Mouse (Mus musculus) heart, adult 11 months (tissue): ENCODE data around the gene Lonrf2.

Experiments used
- DNase-seq: peaks from one replicate; pipeline ENCODE4 v3.0.0; 2022

Lonrf2 gene

GRCm38 (mm10) chr1:38836477-38836872 is at the start of gene Lonrf2:
Gene Lonrf2 (minus strand): TSS chr1:38836711.
- peak; percentile 84 for DNase-seq

DNA sequence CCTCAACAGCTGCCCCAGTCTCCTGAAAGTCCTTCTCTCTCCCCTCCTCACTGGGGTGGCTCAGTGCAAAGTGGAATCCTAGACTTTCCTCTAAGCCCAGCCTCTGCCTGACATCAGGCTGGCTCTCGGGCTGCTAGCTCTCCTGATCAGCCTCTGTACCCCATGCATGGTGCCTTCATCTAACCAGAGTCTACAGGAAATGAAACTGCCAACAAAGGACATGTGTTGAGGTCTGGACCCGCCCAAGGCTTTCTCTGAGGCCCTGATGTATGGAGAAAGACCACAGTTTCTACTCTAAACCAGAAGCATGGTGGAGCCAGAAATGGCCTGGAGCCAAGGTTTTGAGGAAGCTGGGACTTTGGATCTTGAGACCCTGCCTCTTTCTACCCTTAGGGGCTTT is 49.4 kb upstream of the Lonrf2 start:
- peak; percentile 86 for DNase-seq

GRCm38 (mm10) chr1:38883766-38884165 is 47.3 kb upstream of the Lonrf2 start:
- DNase-seq, result peak; percentile 75

DNA sequence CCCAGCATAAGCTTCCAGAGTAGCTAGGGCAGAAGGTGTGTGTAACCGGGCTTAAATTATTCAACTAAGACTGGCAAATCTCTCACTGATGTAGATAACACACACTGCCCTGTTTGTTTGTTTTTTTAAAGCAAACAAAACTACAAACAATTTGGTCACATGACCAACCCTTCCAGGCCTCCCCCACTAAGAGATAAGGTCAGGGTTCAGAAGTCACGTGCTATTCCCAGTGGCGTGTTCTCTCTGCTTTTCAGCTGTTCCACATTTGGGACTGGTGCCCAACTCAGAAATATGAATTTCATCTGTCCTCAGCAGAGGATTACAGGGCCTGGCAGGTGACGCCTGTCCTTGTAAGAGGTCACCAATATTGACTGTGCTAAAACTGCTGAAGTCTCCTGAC is 46.2 kb upstream of the Lonrf2 start:
- peak; percentile 27 for DNase-seq

GRCm38 (mm10) chr1:38881366-38881765 is 44.9 kb upstream of the Lonrf2 start:
- no peak for DNase-seq

DNA sequence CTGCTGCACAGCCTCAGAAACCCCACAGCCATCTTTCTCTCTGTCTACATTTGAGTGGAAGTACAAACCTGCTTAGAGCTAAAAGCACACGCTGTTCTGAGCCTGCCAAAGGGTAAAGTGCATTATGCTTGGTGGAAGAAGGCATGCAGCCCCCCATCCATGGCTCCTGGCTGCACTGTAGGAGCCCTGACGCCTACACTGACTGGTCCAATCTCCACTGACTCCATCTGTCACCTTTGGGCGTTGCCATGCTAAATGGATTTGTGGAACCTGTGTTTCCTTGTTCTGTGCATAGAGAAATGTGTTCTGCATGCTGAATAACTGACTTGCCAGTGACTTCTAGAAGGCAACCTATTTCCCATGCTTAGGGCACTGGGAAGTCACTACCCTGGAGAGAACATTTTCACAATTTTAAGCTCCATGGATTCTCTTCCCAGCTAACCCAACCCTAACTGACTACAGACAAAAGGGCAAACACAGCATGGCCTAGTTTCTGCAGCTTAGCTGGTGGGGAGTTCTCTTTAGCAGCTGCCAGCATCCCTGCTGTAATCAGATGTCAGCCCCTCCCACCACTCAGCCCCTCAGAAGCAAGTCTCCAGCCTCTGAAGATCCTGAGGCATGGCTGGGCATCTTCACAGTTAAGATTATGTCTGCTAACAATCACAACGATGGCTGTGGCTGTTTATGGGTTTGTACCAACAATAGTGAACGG is 40.3 kb upstream of the Lonrf2 start:
- DNase-seq, result no peak

GRCm38 (mm10) chr1:38873911-38874310 is 37.4 kb upstream of the Lonrf2 start:
- no peak for DNase-seq

DNA sequence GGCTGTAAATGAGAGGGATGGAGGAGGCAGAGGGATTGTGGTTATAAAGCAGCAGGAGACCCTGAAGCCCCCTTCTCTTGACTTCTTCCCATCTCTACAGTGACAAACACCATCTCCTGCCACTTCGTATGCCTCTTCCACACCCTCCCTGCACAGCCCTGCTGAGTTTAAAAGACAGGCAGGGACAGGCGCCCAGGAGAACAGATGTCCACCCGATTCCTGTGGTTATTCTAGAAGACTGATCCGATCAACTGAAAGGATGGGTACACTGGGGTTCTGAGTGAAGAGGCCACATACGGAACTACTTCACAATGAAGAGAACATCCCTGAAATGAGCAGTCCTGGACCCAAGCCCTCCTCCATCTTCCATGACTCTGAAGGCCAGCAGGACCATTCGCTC is 35.3 kb upstream of the Lonrf2 start:
- DNase-seq, result no peak

GRCm38 (mm10) chr1:38869398-38870195 is 33.1 kb upstream of the Lonrf2 start:
- DNase-seq, result no peak

DNA sequence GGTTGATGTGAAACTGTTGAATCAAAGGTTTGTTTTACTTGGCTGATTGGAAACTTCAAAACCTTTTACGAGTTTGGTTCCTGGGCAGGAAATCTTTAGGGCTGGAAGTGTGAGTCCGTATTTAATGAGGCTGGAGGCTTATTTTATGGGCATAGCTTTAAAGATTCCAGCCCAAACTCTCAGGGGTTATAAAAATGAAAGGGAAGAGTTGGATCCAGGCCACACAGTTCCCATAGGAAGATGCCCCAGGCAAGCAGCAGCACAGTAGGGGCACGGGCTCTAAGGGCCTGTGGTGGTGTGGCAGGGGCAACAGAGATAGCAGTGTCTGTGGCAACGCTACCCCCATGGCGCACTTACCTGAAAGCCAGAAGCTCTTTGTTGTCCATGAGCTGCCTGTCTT is 29.7 kb upstream of the Lonrf2 start:
- peak; percentile 29 for DNase-seq

DNA sequence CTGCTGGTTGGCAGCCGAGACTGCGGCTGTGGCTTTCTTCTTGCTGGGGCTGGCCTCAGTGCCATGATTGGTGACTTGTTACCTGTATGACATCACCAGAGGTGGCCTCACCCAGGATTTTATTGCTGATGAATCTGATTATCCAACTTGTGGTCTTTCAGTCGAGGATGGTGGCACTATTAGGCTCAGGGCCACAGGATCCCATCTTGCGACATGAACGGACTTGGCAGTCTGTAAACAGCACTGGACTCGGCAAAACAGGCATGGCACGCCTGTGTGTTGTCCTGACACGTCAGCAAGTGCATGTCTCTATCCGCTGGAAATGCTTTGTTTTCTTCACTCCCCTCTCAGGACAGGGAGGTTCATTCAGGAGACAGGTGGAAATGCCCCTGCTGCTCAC is 27.8 kb upstream of the Lonrf2 start:
- no peak for DNase-seq

- DNase-seq, result no peak
Measured at GRCm38 (mm10) chr1:38862213-38862612, 25.7 kb upstream of the Lonrf2 start.

DNA sequence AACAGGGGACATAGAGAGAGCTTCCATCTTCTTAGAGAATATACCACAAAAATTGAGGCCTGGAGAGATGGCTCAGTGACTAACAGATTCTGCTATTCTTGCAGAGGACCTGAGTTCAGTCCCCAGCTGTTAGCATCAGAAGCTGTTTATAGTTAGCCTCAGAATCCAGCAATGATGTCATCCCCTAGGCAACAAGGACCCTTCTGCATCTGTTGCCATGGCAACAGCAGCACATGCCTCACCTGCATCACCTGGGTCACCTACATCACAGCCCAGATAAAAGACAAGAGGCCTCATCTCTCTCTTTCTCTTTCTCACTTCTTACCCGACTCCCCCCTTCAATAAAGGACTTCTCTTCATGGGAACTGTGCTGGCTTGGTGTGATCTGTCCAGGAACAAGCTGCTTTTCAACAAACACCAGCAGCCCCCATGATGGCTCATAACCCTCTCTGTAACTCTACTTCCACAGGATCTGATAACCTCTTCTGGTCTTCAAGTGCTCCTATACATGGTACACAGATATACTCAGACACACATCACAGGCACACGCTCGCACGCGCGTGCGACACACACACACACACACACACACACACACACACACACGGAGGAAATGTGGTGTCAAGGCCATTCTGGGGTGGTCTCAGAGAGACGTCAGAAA is 24.5 kb upstream of the Lonrf2 start:
- DNase-seq, result no peak

GRCm38 (mm10) chr1:38860207-38860606 is 23.7 kb upstream of the Lonrf2 start:
- DNase-seq, result no peak

GRCm38 (mm10) chr1:38856196-38856595 is 19.7 kb upstream of the Lonrf2 start:
- peak; percentile 41 for DNase-seq

DNA sequence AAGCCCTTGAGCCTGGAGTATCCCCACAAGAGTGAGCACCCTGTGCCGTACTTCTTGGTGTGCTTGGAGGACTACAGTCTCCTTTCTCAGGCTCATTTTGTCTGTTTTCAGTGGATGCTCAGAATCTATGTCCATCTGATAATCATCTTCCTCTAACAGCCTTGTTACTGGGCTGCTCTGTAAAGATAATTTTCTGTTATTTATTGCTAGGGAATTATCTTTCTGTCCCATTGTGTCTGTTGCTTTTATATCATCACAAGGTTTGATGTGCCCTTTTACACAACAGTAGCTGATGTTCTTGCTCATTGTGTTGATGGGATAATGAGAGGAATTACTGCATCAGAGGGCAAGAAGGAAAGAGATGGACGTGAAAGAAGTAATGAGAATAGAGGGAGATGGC is 15.7 kb upstream of the Lonrf2 start:
- no peak for DNase-seq

DNA sequence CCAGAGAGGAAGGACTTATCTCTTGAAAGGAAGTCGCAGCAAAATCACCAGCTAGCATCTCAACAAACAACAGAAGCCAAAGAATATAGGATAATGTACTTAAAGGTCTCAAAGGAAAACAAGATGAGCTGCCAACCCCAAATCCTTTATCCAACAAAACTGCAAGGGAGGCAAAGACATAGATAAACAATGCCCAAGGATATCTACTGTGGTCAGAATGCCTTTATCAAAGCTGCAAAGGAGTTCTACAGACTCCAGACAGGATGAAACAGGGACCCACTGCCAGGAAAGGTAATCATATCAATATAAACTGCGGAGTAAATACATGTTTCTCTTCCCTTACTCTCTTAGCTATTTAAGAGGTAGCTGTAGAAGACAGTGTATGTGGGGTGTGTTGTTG is 14.1 kb upstream of the Lonrf2 start:
- no peak for DNase-seq

GRCm38 (mm10) chr1:38848451-38849289 is 12.2 kb upstream of the Lonrf2 start:
- DNase-seq, result no peak

GRCm38 (mm10) chr1:38847975-38848374 is 11.5 kb upstream of the Lonrf2 start:
- no peak for DNase-seq

GRCm38 (mm10) chr1:38843275-38843674 is 6.8 kb upstream of the Lonrf2 start:
- no peak for DNase-seq

DNA sequence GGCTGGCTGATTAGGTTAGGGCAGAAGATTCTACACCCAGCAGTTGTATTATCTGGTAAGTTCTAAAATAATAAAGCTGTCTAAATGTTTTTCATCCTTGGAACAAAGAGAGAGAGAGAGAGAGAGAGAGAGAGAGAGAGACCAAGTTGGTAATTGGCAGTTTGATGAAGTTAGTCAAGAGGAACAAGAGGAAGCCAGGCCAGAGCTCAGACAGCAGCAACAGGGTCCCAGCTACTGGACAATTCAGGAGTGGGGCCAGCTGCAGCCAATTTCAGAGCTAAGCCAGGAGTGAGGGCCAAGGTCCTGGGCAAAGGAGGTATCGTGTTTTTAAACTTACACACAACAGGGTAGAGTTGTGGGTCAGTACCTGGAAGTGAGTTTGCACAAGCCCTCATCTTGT is 6.3 kb upstream of the Lonrf2 start:
- peak; percentile 52 for DNase-seq

DNA sequence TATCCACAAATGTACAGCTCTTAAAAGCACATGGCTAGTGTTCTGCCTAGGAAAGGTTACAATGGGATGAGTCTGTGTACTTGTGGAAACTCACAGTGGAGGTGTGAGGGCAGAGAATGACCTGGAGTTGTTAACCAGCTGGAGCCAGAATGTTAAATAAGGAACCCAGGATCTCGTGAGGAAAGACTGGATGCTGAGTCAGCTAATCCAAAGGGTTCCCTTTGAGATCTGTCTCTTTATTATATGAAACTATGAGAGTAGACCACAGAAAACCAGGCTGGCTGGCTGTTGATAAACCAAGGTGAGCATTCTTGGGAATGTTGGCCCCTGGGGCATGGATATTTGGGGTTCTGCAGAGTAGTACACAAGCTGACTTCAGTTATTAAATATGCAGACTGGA is 3.4 kb upstream of the Lonrf2 start:
- DNase-seq, result peak; percentile 71
